Mouse (Mus musculus): ENCODE results near the gene Gys1.
"Not testable (repeated sequence)": the region's sequence is repeated elsewhere in the genome, so short reads cannot be mapped to it uniquely, and the experiment has no call there.

Gys1 gene

GRCm38 (mm10) chr7:45434203-45435015 is at the start of gene Gys1:
Gene Gys1, plus strand, starts transcription at chr7:45434844.
- DNase-seq: peak; percentile 100

DNA sequence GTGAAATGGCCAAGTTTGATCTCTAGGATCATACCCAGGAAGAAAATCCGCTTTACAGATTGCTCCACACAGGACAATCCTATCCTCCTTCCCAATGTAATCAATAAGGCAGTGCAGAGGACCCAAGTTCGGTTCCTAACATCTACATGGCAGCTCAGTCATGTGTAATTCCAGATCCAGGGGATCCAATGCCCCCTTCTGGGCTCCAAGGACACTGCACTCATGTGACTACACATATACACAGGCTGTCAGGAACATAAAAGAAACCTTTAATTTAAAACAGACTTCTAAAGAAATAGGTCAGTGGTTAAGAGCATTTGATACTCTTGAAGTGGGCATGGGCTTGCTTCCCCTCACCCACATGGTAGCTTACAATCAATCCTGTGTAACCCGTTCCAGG is 48.6 kb upstream of the Gys1 start:
- DNase-seq: no peak

GRCm38 (mm10) chr7:45395129-45395541 is 39.5 kb upstream of the Gys1 start:
- no peak for DNase-seq

- peak; percentile 100 for DNase-seq
Measured at GRCm38 (mm10) chr7:45395578-45396336, 38.9 kb upstream of the Gys1 start, which contains the start of gene Snrnp70. Gene Snrnp70, minus strand, starts transcription at chr7:45395742.

DNA sequence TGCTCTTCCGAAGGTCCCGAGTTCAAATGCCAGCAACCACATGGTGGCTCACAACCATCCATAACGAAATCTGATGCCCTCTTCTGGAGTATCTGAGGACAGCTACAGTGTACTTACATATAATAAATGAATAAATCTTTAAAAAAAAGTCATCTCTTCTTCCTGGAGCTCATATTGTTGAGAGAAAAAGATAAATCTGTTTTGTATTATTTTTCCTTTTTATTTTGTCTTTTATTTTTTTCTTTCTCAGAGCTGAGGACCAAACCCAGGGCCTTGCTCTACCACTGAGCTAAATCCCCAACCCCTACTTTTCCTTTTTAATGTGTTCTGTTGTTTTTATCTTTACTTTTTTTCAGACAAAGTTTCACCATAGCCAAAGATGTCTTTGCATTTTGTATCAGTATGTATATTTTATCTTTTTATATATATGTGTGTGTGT is 38.3 kb upstream of the Gys1 start:
- DNase-seq: not testable (repeated sequence)

GRCm38 (mm10) chr7:45396787-45397186 is 37.9 kb upstream of the Gys1 start:
- DNase-seq: no peak

DNA sequence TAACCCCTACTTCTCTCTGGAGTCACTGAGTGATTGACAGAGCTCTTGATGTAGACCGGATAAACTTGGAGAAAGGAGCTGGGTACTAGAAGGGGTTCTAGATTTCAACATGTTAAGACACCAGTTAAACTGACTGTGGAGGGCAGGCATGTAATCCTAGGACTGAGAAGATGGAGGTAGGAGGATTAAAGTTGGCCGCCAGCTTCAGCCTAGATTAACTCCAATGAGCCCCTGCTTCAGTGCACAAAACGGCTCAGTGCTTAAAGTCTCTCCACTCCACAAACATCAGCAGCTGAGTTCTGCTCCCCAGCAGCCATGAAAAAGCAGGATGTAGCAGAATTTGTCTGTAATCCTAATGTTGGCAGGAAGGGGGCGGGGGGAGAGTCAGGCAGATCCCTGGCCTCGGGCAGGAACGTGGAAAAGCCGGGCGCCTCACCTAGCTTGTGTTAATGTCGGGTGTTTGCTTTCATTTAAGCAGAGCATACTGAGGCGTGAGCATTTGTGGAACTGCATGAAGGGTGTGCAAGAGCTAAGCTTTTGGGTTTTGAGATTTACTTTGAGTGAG is 33.0 kb upstream of the Gys1 start:
- no peak for DNase-seq

GRCm38 (mm10) chr7:45403532-45404261 is 30.9 kb upstream of the Gys1 start:
- peak; percentile 54 for DNase-seq

DNA sequence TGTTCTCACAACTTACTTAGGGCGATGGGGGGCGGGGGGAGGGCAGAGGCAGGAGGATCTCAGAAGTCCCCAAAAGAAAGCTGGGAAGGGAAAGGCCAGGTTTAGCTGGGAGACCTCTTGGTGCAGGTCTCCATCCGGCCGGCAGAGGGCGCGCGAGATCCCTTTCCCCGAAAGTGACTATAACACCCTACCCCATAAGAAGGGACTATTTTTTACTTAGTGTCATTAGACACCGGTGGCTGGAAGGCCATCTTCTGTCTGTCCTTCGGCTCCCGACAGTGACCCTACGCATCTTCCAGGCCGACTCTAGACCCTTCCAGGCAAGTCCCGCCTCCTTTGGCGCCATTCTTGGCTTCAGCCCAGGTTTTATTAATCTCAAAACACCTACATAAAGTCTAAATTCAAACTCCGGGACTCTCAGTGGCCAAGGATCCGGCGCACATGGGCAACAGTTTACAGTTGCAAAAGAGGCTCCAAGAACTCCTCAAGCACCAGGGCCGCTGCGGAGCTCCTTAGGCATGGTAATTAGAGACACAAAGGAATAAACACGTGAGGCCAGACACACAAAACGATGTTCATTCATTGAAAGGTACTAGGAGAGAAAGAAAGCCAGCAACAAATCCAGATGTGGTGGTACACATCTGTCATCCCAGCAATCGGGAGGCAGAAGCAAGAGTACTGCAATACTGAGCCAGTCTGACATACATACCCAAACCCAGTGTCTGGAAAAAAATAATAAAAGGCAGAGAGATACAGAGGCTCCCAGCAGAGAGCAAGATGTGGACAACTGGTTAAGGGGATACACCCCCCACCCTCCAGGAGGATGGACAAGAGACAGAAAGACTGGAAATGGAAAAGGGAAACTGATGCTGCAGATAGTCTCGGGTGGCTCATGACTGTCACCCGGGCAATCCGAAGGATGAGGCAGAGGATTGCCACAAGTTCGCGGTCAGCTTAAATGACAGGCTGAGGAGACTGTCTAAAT is 29.3 kb upstream of the Gys1 start, which contains the start of gene Kcna7:
TSS of gene Kcna7 (plus strand) at position 563 of the 985 bp plus-strand sequence.
- DNase-seq: peak; percentile 70 to 74

- DNase-seq: no peak
Measured at GRCm38 (mm10) chr7:45406157-45407156, 28.2 kb upstream of the Gys1 start.

- DNase-seq: no peak
Measured at GRCm38 (mm10) chr7:45407836-45408235, 26.8 kb upstream of the Gys1 start.

GRCm38 (mm10) chr7:45408351-45408750 is 26.3 kb upstream of the Gys1 start:
- DNase-seq: no peak

DNA sequence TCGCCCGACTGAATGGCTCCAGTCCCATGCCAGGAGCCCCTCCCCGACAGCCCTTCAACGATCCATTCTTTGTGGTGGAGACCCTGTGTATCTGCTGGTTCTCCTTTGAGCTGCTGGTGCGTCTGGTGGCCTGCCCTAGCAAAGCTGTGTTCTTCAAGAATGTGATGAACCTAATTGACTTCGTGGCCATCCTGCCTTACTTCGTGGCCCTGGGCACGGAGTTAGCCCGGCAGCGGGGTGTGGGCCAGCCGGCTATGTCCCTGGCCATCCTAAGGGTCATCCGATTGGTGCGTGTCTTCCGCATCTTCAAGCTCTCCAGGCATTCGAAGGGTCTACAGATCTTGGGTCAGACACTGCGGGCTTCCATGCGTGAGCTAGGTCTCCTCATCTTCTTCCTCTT is 25.7 kb upstream of the Gys1 start:
- DNase-seq: no peak

DNA sequence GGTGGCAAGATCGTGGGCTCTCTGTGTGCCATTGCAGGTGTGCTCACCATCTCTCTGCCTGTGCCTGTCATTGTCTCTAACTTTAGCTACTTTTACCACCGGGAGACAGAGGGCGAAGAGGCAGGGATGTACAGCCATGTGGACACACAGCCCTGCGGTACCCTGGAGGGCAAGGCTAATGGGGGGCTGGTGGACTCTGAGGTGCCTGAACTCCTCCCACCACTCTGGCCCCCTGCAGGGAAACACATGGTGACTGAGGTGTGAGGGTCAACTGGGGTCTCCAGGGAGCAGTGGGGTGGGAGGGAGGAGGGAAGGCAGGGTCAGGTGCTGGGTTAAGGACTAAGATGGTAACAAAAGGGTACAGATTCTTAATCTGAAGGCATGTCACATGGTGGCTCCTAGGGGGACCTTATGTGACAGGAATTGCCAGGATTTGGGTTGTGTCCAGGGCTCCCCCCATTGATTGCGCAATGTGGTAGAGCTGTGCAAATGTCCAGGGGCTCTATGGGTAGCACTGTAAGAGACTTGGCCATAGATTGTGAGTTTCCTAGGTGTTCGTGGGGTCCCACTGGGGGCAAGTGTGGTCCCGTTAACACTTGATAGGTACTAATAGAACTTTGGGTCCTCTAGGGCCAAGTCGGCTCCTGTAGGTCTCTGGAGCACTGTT is 25.0 kb upstream of the Gys1 start:
- no peak for DNase-seq

DNA sequence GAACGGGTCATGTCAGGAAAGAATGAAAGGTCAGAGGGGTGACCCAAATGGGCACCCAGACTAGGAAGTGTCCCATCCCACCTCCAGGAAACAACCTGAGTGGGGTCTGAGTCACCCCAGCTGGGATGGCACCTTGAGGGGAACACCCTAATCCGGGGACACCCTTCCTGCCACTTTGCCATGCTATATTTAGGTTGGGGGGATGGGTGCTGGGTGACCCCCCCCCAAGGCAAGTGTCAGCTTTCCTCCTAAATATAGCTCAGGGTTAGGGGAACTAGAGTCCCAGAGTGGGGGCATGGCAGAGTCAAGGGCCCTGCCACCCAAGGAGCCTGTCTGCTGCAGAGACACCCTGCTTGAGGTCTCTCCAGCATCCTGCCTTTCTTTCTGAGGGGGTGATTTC is 22.2 kb upstream of the Gys1 start:
- DNase-seq: no peak

GRCm38 (mm10) chr7:45413113-45413863 is 21.4 kb upstream of the Gys1 start, which contains the start of gene Ntf5:
Gene Ntf5, plus strand, starts transcription at chr7:45413695.
- DNase-seq: no peak

GRCm38 (mm10) chr7:45413864-45414739 is 20.5 kb upstream of the Gys1 start:
- no peak for DNase-seq
